Mouse (Mus musculus) limb, embryonic 10.5 days (tissue): Measurements from ENCODE around the gene Nckap5. TPM values are rescaled to one million over a fixed set of nuclear protein-coding genes. Genes with fewer than 3 reads are reported as not detected.

Experiments used
- DNase-seq: peaks from one replicate; pipeline ENCODE4 v3.0.0-alpha.2; 2017; ENCODE audit warnings: low spot score
- H3K27ac ChIP-seq: fragments of 300-500 bp; sonication (generic); 2 replicates; pipeline ENCODE4 v1.5.1; 2016; ENCODE audit warnings: mild to moderate bottlenecking
- H3K27me3 ChIP-seq: fragments of 300-500 bp; sonication (generic); 2 replicates; pipeline ENCODE4 v1.6.1; 2016; ENCODE audit warnings: low read depth, mild to moderate bottlenecking; ENCODE audit not compliant: poor library complexity, severe bottlenecking
- H3K36me3 ChIP-seq: fragments of 300-500 bp; sonication (generic); 2 replicates; pipeline ENCODE4 v1.6.1; 2016; ENCODE audit warnings: mild to moderate bottlenecking, moderate library complexity
- H3K4me1 ChIP-seq: fragments of 300-500 bp; sonication (generic); 2 replicates; pipeline ENCODE4 v1.6.1; 2016
- H3K4me3 ChIP-seq: fragments of 300-500 bp; sonication (generic); 2 replicates; pipeline ENCODE4 v1.5.1; 2016; ENCODE audit warnings: mild to moderate bottlenecking, moderate library complexity
- H3K9me3 ChIP-seq: fragments of 300-500 bp; sonication (generic); replicated peaks from 2 replicates; pipeline ENCODE4 v1.6.1; 2016; ENCODE audit warnings: mild to moderate bottlenecking
- WGBS: fragments of 180-500 bp; shearing (Covaris S2); methylation state at CpG from one replicate; pipeline ENCODE4 v1.1.7; 2016; 5-methylcytosine and 5-hydroxymethylcytosine counted together
- polyA plus RNA-seq: library from polyadenylated mRNA; unstranded; fragments of >200 nt; fragmentation: Nextera tagmentation; extraction: Ambion mirVana; gene quantifications from 2 replicates; pipeline ENCODE4 v1.2.1, GENCODE M21; 2016

The Nckap5 gene
- polyA plus RNA-seq, 1 experiment from 2014 or later = 1.8 TPM

- no peak overlapping the region for H3K27ac ChIP-seq
- no peaks in the 10 kb centered on the region for H3K36me3 ChIP-seq
- H3K4me1 ChIP-seq = peaks cover 9% of the 10 kb centered on the region; the same call in 1 of the 2 replicates
- no peak for DNase-seq
- WGBS = 29% methylated on average over 4 of the region's 4 CpGs
- peaks cover 4% of the 10 kb centered on the region; the same call in 1 of the 2 replicates for H3K27me3 ChIP-seq
- H3K4me3 ChIP-seq = no peak overlapping the region
- no peaks in the 10 kb centered on the region for H3K9me3 ChIP-seq
Observed at GRCm38 (mm10) chr1:126677280-126677679, 153.3 kb downstream of the Nckap5 start.

GRCm38 (mm10) chr1:126676769-126677168, 153.8 kb downstream of the Nckap5 start:
- DNase-seq = no peak
- WGBS = 8% methylated on average over 1 of the region's 1 CpGs
- Histone ChIP-seq H3K27ac (no peak overlapping the region), H3K4me1 (peaks cover 8% of the 10 kb centered on the region; the same call in 1 of the 2 replicates), H3K36me3 (no peaks in the 10 kb centered on the region), H3K27me3 (peaks cover 4% of the 10 kb centered on the region; the same call in 1 of the 2 replicates), H3K4me3 (no peak overlapping the region), H3K9me3 (no peaks in the 10 kb centered on the region)

- H3K27ac ChIP-seq = no peak overlapping the region
- H3K36me3 ChIP-seq = no peaks in the 10 kb centered on the region
- H3K4me3 ChIP-seq = no peak overlapping the region
- H3K27me3 ChIP-seq = peaks cover 4% of the 10 kb centered on the region; the same call in 1 of the 2 replicates
- H3K9me3 ChIP-seq = no peaks in the 10 kb centered on the region
- no peak for DNase-seq
- peaks cover 7% of the 10 kb centered on the region; the same call in 1 of the 2 replicates for H3K4me1 ChIP-seq
- 15% methylated on average over 1 of the region's 1 CpGs for WGBS
Observed at GRCm38 (mm10) chr1:126675142-126675541, 155.5 kb downstream of the Nckap5 start.

- WGBS = 95% methylated on average over 2 of the region's 2 CpGs
- H3K36me3 ChIP-seq = no peaks in the 10 kb centered on the region
Observed at GRCm38 (mm10) chr1:126673238-126673637, 157.4 kb downstream of the Nckap5 start.

GRCm38 (mm10) chr1:126670507-126670906, 160.1 kb downstream of the Nckap5 start:
- DNase-seq = no peak
- WGBS = 93% methylated on average over 3 of the region's 3 CpGs

More at GRCm38 (mm10) chr1:126673238-126673637, 157.4 kb downstream of the Nckap5 start:
- DNase-seq = no peak
- H3K27me3 ChIP-seq = peaks cover 4% of the 10 kb centered on the region; the same call in 1 of the 2 replicates
- no peaks in the 10 kb centered on the region for H3K9me3 ChIP-seq
- H3K27ac ChIP-seq = no peak overlapping the region
- no peak overlapping the region for H3K4me3 ChIP-seq
- H3K4me1 ChIP-seq = peaks cover 7% of the 10 kb centered on the region; the same call in 1 of the 2 replicates

GRCm38 (mm10) chr1:126660098-126660999, 170.2 kb downstream of the Nckap5 start:
- 81% methylated on average over 7 of the region's 7 CpGs for WGBS
- Histone ChIP-seq H3K36me3 (no peaks in the 10 kb centered on the region), H3K4me1 (no peaks in the 10 kb centered on the region), H3K9me3 (no peaks in the 10 kb centered on the region), H3K27ac (no peak overlapping the region), H3K27me3 (no peaks in the 10 kb centered on the region), H3K4me3 (no peak overlapping the region)
- DNase-seq = no peak

More at GRCm38 (mm10) chr1:126670507-126670906, 160.1 kb downstream of the Nckap5 start:
- no peak overlapping the region for H3K4me3 ChIP-seq
- no peak overlapping the region for H3K27ac ChIP-seq
- no peaks in the 10 kb centered on the region for H3K4me1 ChIP-seq
- no peaks in the 10 kb centered on the region for H3K36me3 ChIP-seq
- no peaks in the 10 kb centered on the region for H3K27me3 ChIP-seq
- H3K9me3 ChIP-seq = no peaks in the 10 kb centered on the region

GRCm38 (mm10) chr1:126658731-126659130, 171.9 kb downstream of the Nckap5 start:
- H3K27me3 ChIP-seq = no peaks in the 10 kb centered on the region
- no peak overlapping the region for H3K27ac ChIP-seq
- no peaks in the 10 kb centered on the region for H3K9me3 ChIP-seq
- no peak for DNase-seq
- H3K36me3 ChIP-seq = no peaks in the 10 kb centered on the region
- WGBS = 92% methylated on average over 11 of the region's 11 CpGs
- no peaks in the 10 kb centered on the region for H3K4me1 ChIP-seq
- H3K4me3 ChIP-seq = no peak overlapping the region

GRCm38 (mm10) chr1:126656246-126656645, 174.4 kb downstream of the Nckap5 start:
- Histone ChIP-seq H3K4me1 (no peaks in the 10 kb centered on the region), H3K27me3 (no peaks in the 10 kb centered on the region), H3K36me3 (no peaks in the 10 kb centered on the region), H3K4me3 (no peak overlapping the region), H3K9me3 (no peaks in the 10 kb centered on the region), H3K27ac (no peak overlapping the region)
- no peak for DNase-seq
- 76% methylated on average over 2 of the region's 2 CpGs for WGBS

- Histone ChIP-seq H3K4me1 (no peaks in the 10 kb centered on the region), H3K27me3 (no peaks in the 10 kb centered on the region), H3K4me3 (no peak overlapping the region), H3K27ac (no peak overlapping the region), H3K36me3 (no peaks in the 10 kb centered on the region), H3K9me3 (no peaks in the 10 kb centered on the region)
- 81% methylated on average over 2 of the region's 2 CpGs for whole genome bisulfite sequencing
- DNase-seq = no peak
Observed at GRCm38 (mm10) chr1:126652085-126652484, 178.5 kb downstream of the Nckap5 start.

GRCm38 (mm10) chr1:126650806-126651205, 179.8 kb downstream of the Nckap5 start:
- H3K4me1 ChIP-seq = no peaks in the 10 kb centered on the region
- H3K9me3 ChIP-seq = no peaks in the 10 kb centered on the region
- H3K27me3 ChIP-seq = no peaks in the 10 kb centered on the region
- H3K27ac ChIP-seq = no peak overlapping the region
- 63% methylated on average over 5 of the region's 5 CpGs for WGBS
- no peaks in the 10 kb centered on the region for H3K36me3 ChIP-seq
- H3K4me3 ChIP-seq = no peak overlapping the region
- DNase-seq = no peak

- H3K27ac ChIP-seq = no peak overlapping the region
- no peak overlapping the region for H3K4me3 ChIP-seq
- no peaks in the 10 kb centered on the region for H3K9me3 ChIP-seq
- no peak for DNase-seq
- H3K36me3 ChIP-seq = no peaks in the 10 kb centered on the region
- no peaks in the 10 kb centered on the region for H3K4me1 ChIP-seq
- no peaks in the 10 kb centered on the region for H3K27me3 ChIP-seq
- WGBS = 85% methylated on average over 5 of the region's 5 CpGs
Observed at GRCm38 (mm10) chr1:126642751-126643150, 187.8 kb downstream of the Nckap5 start.

GRCm38 (mm10) chr1:126639463-126639862, 191.1 kb downstream of the Nckap5 start:
- Histone ChIP-seq H3K4me3 (no peak overlapping the region), H3K9me3 (no peaks in the 10 kb centered on the region), H3K4me1 (no peaks in the 10 kb centered on the region), H3K27me3 (no peaks in the 10 kb centered on the region), H3K36me3 (no peaks in the 10 kb centered on the region), H3K27ac (no peak overlapping the region)
- 90% methylated on average over 2 of the region's 2 CpGs for WGBS
- no peak for DNase-seq

- H3K27ac ChIP-seq = no peak overlapping the region
- H3K4me3 ChIP-seq = no peak overlapping the region
- no peaks in the 10 kb centered on the region for H3K9me3 ChIP-seq
- no peaks in the 10 kb centered on the region for H3K27me3 ChIP-seq
- 91% methylated on average over 1 of the region's 1 CpGs for WGBS
- H3K36me3 ChIP-seq = no peaks in the 10 kb centered on the region
- H3K4me1 ChIP-seq = no peaks in the 10 kb centered on the region
- no peak for DNase-seq
Observed at GRCm38 (mm10) chr1:126637515-126637914, 193.1 kb downstream of the Nckap5 start.
